Mouse (Mus musculus) myocyte (in vitro differentiated cells): Measurements from ENCODE around the gene Rnf169. TPM values are rescaled to one million over a fixed set of nuclear protein-coding genes. Genes with fewer than 3 reads are reported as not detected.

ENCODE experiments used
- H3K27me3 ChIP-seq: one replicate; pipeline ENCODE4 v1.6.1; 2011; ENCODE audit not compliant: control insufficient read depth, insufficient read depth, insufficient read length
- H3K36me3 ChIP-seq: one replicate; pipeline ENCODE4 v1.6.1; 2011; ENCODE audit not compliant: control insufficient read depth, insufficient read depth
- H3K4me2 ChIP-seq: one replicate; pipeline ENCODE4 v1.6.1; 2011; ENCODE audit warnings: low read depth, control low read depth
- H3K4me3 ChIP-seq: one replicate; pipeline ENCODE4 v1.5.1; 2011; ENCODE audit warnings: mild to moderate bottlenecking, control low read depth, moderate library complexity
- H3K79me2 ChIP-seq: one replicate; pipeline ENCODE4 v1.6.1; 2011; ENCODE audit not compliant: control insufficient read depth, insufficient read depth
- H3ac ChIP-seq: one replicate; pipeline ENCODE4 v1.6.1; 2011; ENCODE audit not compliant: control insufficient read depth, insufficient read length
- CEBPB ChIP-seq: IDR thresholded peaks from 2 replicates; pipeline ENCODE4 v1.6.1; 2011; ENCODE audit warnings: mild to moderate bottlenecking, moderate library complexity; ENCODE audit not compliant: poor library complexity, insufficient read depth, severe bottlenecking
- E2F4 ChIP-seq: IDR thresholded peaks from one replicate; pipeline ENCODE4 v1.6.1; 2011; ENCODE audit warnings: mild to moderate bottlenecking, control low read depth, moderate library complexity; ENCODE audit not compliant: insufficient read depth
- MAX ChIP-seq: IDR thresholded peaks from one replicate; pipeline ENCODE4 v1.6.1; 2011; ENCODE audit warnings: low read depth, mild to moderate bottlenecking, control low read depth
- MYOD1 ChIP-seq, 3 experiments: IDR thresholded peaks; one replicate each; pipeline ENCODE4 v1.6.1; 2011; ENCODE audit warnings: control low read depth in 2 of 3, low read depth in 2 of 3, mild to moderate bottlenecking in 2 of 3, moderate library complexity in 1 of 3; ENCODE audit not compliant: insufficient read length in 2 of 3, control insufficient read depth in 1 of 3
- MYOG ChIP-seq, 3 experiments: IDR thresholded peaks; one replicate each; pipeline ENCODE4 v1.6.1; 2011; ENCODE audit warnings: control low read depth in 2 of 3, low read depth in 2 of 3, mild to moderate bottlenecking in 2 of 3; ENCODE audit not compliant: insufficient read length in 2 of 3, control insufficient read depth in 1 of 3, insufficient read depth in 1 of 3
- POLR2A ChIP-seq: IDR thresholded peaks from one replicate; pipeline ENCODE4 v1.6.1; 2011; ENCODE audit warnings: low read depth, mild to moderate bottlenecking, control low read depth, moderate library complexity; ENCODE audit not compliant: insufficient read length
- POLR2AphosphoS2 ChIP-seq: IDR thresholded peaks from one replicate; pipeline ENCODE4 v1.6.1; 2011; ENCODE audit warnings: low read depth, control low read depth; ENCODE audit not compliant: insufficient read length
- REST ChIP-seq: IDR thresholded peaks from one replicate; pipeline ENCODE4 v1.6.1; 2011; ENCODE audit warnings: mild to moderate bottlenecking, control low read depth, moderate library complexity; ENCODE audit not compliant: insufficient read depth, insufficient read length
- SRF ChIP-seq: IDR thresholded peaks from one replicate; pipeline ENCODE4 v1.6.1; 2011; ENCODE audit warnings: low read depth; ENCODE audit not compliant: control insufficient read depth, insufficient read length
- TCF12 ChIP-seq: IDR thresholded peaks from one replicate; pipeline ENCODE4 v1.6.1; 2011; ENCODE audit warnings: mild to moderate bottlenecking, control low read depth; ENCODE audit not compliant: poor library complexity, insufficient read depth, severe bottlenecking
- TCF3 ChIP-seq: IDR thresholded peaks from one replicate; pipeline ENCODE4 v1.6.1; 2011; ENCODE audit warnings: low read depth, control low read depth; ENCODE audit not compliant: insufficient read length
- USF1 ChIP-seq: IDR thresholded peaks from one replicate; pipeline ENCODE4 v1.6.1; 2011; ENCODE audit warnings: low read depth, mild to moderate bottlenecking, control low read depth, moderate library complexity
- polyA plus RNA-seq: library from polyadenylated mRNA; unstranded; fragments of >200 nt; fragmentation: generic; extraction: Trizol; gene quantifications from one replicate; pipeline ENCODE4 v1.2.1, GENCODE M21; 2012; ENCODE audit warnings: missing spikeins

Rnf169 gene
- polyA plus RNA-seq, 1 experiment = 3.0 TPM

- H3K4me3 ChIP-seq = no peak overlapping the region
- peaks cover 48% of the 10 kb centered on the region for H3K27me3 ChIP-seq
- H3K36me3 ChIP-seq = no peaks in the 10 kb centered on the region
- H3K4me2 ChIP-seq = no peak overlapping the region
- H3K79me2 ChIP-seq = no peaks in the 10 kb centered on the region
- no peak overlapping the region for H3ac ChIP-seq
- TF ChIP-seq MAX = no peak
- TF ChIP-seq POLR2A = no peak
- no peak for TF ChIP-seq E2F4
- no peak for TF ChIP-seq CEBPB
- TF ChIP-seq MYOG (IDR thresholded peaks at IDR 0.05; ENCODE audit: control insufficient read depth in 1 of 3, insufficient read depth in 1 of 3, insufficient read length in 2 of 3, low read depth in 2 of 3) = no peak
- TF ChIP-seq POLR2AphosphoS2 = no peak
- TF ChIP-seq MYOD1 (IDR thresholded peaks at IDR 0.05; ENCODE audit: control insufficient read depth in 1 of 3, insufficient read length in 2 of 3, low read depth in 2 of 3) = no peak
- TF ChIP-seq REST = no peak
- no peak for TF ChIP-seq USF1
- no peak for TF ChIP-seq SRF
- TF ChIP-seq TCF12 = no peak
- no peak for TF ChIP-seq TCF3
Measured at GRCm38 (mm10) chr7:100006411-100006810, 26.2 kb upstream of the Rnf169 start.

DNA sequence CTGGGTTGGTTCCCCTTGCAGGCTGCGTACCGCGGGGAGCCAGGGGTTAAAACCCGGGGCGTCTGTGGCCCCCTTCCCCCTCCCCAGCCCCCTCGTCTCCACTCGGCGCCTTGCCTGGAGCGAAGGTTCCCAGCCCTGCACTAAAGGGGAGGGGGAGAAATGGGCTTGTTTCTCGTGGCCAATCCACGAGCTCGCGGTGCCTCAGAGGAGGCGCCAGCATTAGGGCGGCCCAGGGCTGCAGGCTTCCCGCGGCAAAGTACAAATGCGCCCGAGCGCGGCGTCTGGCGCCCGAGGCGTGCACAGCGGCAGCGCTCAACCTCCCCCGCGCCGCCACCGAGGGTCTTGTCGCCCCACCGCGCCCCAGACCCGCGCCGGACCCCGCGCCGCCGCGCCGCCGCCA, 25.5 kb upstream of the Rnf169 start, which contains the start of gene Chrdl2:
Gene Chrdl2 (plus strand): TSS at position 383 of the 400 bp plus-strand sequence.
- Histone ChIP-seq H3K36me3 (no peaks in the 10 kb centered on the region), H3K27me3 (peaks cover 48% of the 10 kb centered on the region), H3K4me2 (no peak within 1 kb of the TSS), H3K79me2 (no peaks in the 10 kb centered on the region), H3ac (no peak within 1 kb of the TSS), H3K4me3 (no peak within 1 kb of the TSS)
- TF ChIP-seq CEBPB = no peak
- TF ChIP-seq MAX = no peak
- TF ChIP-seq POLR2AphosphoS2 = no peak
- TF ChIP-seq POLR2A = no peak
- TF ChIP-seq USF1 = no peak
- TF ChIP-seq TCF12 = no peak
- TF ChIP-seq REST = no peak
- TF ChIP-seq MYOG (IDR thresholded peaks at IDR 0.05; ENCODE audit: control insufficient read depth in 1 of 3, insufficient read depth in 1 of 3, insufficient read length in 2 of 3, low read depth in 2 of 3) = no peak
- no peak for TF ChIP-seq E2F4
- no peak for TF ChIP-seq TCF3
- TF ChIP-seq SRF = no peak
- no peak for TF ChIP-seq MYOD1 (IDR thresholded peaks at IDR 0.05; ENCODE audit: control insufficient read depth in 1 of 3, insufficient read length in 2 of 3, low read depth in 2 of 3)

GRCm38 (mm10) chr7:100003781-100004180, 23.5 kb upstream of the Rnf169 start:
- TF ChIP-seq TCF12 (no peak), REST (no peak), SRF (no peak), USF1 (no peak), MYOD1 (IDR thresholded peaks at IDR 0.05; ENCODE audit: control insufficient read depth in 1 of 3, insufficient read length in 2 of 3, low read depth in 2 of 3) (no peak), POLR2AphosphoS2 (no peak), MAX (no peak), MYOG (IDR thresholded peaks at IDR 0.05; ENCODE audit: control insufficient read depth in 1 of 3, insufficient read depth in 1 of 3, insufficient read length in 2 of 3, low read depth in 2 of 3) (no peak), E2F4 (no peak), POLR2A (no peak), TCF3 (no peak), CEBPB (no peak)
- Histone ChIP-seq H3ac (no peak overlapping the region), H3K36me3 (no peaks in the 10 kb centered on the region), H3K79me2 (no peaks in the 10 kb centered on the region), H3K27me3 (peaks cover 42% of the 10 kb centered on the region), H3K4me2 (no peak overlapping the region), H3K4me3 (no peak overlapping the region)

DNA sequence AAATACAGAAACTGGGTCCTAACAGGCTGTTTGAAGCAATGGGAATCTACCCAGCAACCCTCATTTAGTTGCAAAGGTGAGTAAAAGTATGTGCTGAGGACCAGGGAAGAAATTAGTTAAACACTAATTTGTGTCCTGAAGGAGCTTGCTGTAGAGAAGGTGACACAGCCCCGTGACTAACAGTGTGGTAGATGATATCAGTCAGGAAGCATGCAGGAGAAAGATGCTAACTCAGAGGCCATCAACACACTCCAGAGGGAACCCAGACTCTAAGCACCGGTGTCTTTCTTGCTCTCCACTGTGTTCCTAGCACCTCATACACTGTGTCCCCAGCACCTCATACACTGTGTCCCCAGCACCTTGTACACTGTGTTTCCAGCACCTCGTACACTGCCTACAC, 18.4 kb upstream of the Rnf169 start:
- Histone ChIP-seq H3ac (no peak overlapping the region), H3K4me2 (no peak overlapping the region), H3K79me2 (no peaks in the 10 kb centered on the region), H3K4me3 (no peak overlapping the region), H3K36me3 (no peaks in the 10 kb centered on the region), H3K27me3 (no peaks in the 10 kb centered on the region)
- no peak for TF ChIP-seq REST
- TF ChIP-seq E2F4 = no peak
- TF ChIP-seq MYOG (IDR thresholded peaks at IDR 0.05; ENCODE audit: control insufficient read depth in 1 of 3, insufficient read depth in 1 of 3, insufficient read length in 2 of 3, low read depth in 2 of 3) = no peak
- TF ChIP-seq TCF3 = no peak
- no peak for TF ChIP-seq MYOD1 (IDR thresholded peaks at IDR 0.05; ENCODE audit: control insufficient read depth in 1 of 3, insufficient read length in 2 of 3, low read depth in 2 of 3)
- no peak for TF ChIP-seq POLR2A
- no peak for TF ChIP-seq MAX

DNA sequence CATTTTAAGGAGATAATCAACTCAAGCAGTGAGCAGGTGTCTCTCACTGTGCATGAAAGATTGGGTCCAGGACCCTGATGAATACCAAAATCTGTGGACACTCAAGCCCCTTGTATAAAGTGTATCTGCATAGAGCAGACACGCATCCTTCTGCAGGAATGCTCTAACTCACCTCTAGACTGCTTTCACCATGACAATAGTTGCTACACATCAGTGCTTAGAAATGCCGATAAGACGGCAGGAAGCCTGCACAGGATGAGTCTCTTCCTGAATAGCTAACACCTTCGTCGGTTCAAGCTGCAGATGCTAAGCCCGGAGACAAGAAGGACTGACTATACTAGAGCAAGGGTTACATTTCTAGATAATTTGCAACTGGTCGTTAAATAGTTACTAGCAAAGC, 14.9 kb upstream of the Rnf169 start:
- Histone ChIP-seq H3ac (no peak overlapping the region), H3K79me2 (no peaks in the 10 kb centered on the region), H3K4me3 (no peak overlapping the region), H3K27me3 (no peaks in the 10 kb centered on the region), H3K4me2 (no peak overlapping the region), H3K36me3 (no peaks in the 10 kb centered on the region)
- TF ChIP-seq POLR2AphosphoS2 (no peak), TCF3 (no peak), E2F4 (no peak), MYOD1 (IDR thresholded peaks at IDR 0.05; ENCODE audit: control insufficient read depth in 1 of 3, insufficient read length in 2 of 3, low read depth in 2 of 3) (no peak), TCF12 (no peak), SRF (no peak), CEBPB (no peak)
